Mouse (Mus musculus) left cerebral cortex, postnatal 10 days (tissue): ENCODE measurements around the gene Olfr988. TPM values are rescaled to one million over a fixed set of nuclear protein-coding genes. Genes with fewer than 3 reads are reported as not detected.
"Not testable (repeated sequence)": the region's sequence is repeated elsewhere in the genome, so short reads cannot be mapped to it uniquely, and the experiment has no call there.

Experiments
- DNase-seq, 2 experiments: peaks; one replicate each; pipeline ENCODE4 v3.0.0; 2021 to 2022; ENCODE audit warnings: low spot score in 2 of 2, mixed read lengths in 1 of 2; ENCODE audit errors: extremely low spot score in 1 of 2
- intact Hi-C: fragments of 180-260 bp; cut with DNase I; formaldehyde crosslinking; loops from one replicate; pipeline ENCODE4 v1.15.1; 2025
- total RNA-seq, 2 experiments: library from RNA; stranded (reverse); gene quantifications; 2 replicates each; pipeline ENCODE4 v1.2.3; 2021

The Olfr988 gene
- not detected for total RNA-seq

GRCm38 (mm10) chr2:85363127-85363526 lies at the start of gene Olfr988:
Olfr988 (minus strand) TSS chr2:85363227.
- DNase-seq, intact Hi-C loops: not testable (repeated sequence)

GRCm38 (mm10) chr2:85409369-85409768 lies 46.3 kb upstream of the Olfr988 start, which contains the start of gene Olfr992:
Olfr992 (minus strand) TSS chr2:85409469.
- intact Hi-C loops, result no loop called here
- no peak for DNase-seq

GRCm38 (mm10) chr2:85339972-85340371 lies 23.1 kb downstream of the Olfr988 start:
- intact Hi-C loops, result no loop called here
- no peak for DNase-seq

GRCm38 (mm10) chr2:85339215-85339614 lies 23.8 kb downstream of the Olfr988 start, which contains the start of gene Olfr987:
Olfr987 (minus strand) TSS chr2:85339315.
- DNase-seq, intact Hi-C loops: not testable (repeated sequence)

- no peak for DNase-seq
- intact Hi-C loops, result no loop called here
Observed at GRCm38 (mm10) chr2:85319106-85319505, 43.9 kb downstream of the Olfr988 start.

Other genes with a start within 250 kb of the Olfr988 start
- 10 to 100 TPM; 11.5 to 19.2 TPM for gene Aplnr, start 227.0 kb downstream of the Olfr988 start, total RNA-seq
- 10 to 100 TPM; 55.1 to 56.6 TPM for gene Lrrc55, start 166.0 kb downstream of the Olfr988 start, total RNA-seq
- gene Olfr987, start 23.9 kb downstream of the Olfr988 start, total RNA-seq, result not detected
- gene Olfr992, start 46.2 kb upstream of the Olfr988 start, total RNA-seq, result not detected
- not detected for gene Olfr993, start 51.6 kb upstream of the Olfr988 start, total RNA-seq
- not detected for gene Olfr994, start 73.2 kb upstream of the Olfr988 start, total RNA-seq
- gene Olfr995, start 80.4 kb upstream of the Olfr988 start, total RNA-seq, result not detected
- under 1 TPM; 0.20 to 0.28 TPM for gene 4833423E24Rik, start 155.8 kb upstream of the Olfr988 start, total RNA-seq
- gene Olfr996, start 216.0 kb upstream of the Olfr988 start, total RNA-seq, result not detected
- gene Olfr998, start 225.7 kb upstream of the Olfr988 start, total RNA-seq, result not detected
- gene Olfr1000, start 248.7 kb upstream of the Olfr988 start, total RNA-seq, result not detected